In genomic region chr12:12875976-12876745, GRCm38 (mm10) we compare ENCODE assay signal across 20 mouse cellular contexts.
A peak's percentile ranks its signal among the peaks of the same experiment; 100 is the strongest.
DNase-seq lines count a peak whose midpoint lies in the region; ATAC-seq and TF ChIP-seq lines count a peak whose summit lies in the region.
"Had no signal": no experiment of that assay in that cellular context is flagged by ENCODE, and none has a peak within 500 bp of the region (broad histone marks: within the 10 kb centered on the region; RNA-seq: fewer than 3 reads in every experiment).

No protein-coding gene starts in this region.

- peak overlapping the region; percentile 41; the same call in 1 of the 2 replicates for H3K27ac ChIP-seq in forebrain, postnatal 0 days (ENCODE audit: low read depth, low read length)
- H3K27ac ChIP-seq in midbrain, embryonic 11.5 days (ENCODE audit: low read depth, low read length), result no peak overlapping the region
- no peak overlapping the region for H3K27ac ChIP-seq in liver, postnatal 0 days (ENCODE audit: low read depth)
- H3K27ac ChIP-seq: heart, embryonic 15.5 days; hindbrain, embryonic 15.5 days; stomach, postnatal 0 days had no signal

- TF ChIP-seq POLR2A in brain, embryonic 14.5 days (IDR thresholded peaks at IDR 0.05; ENCODE audit: borderline replicate concordance, extremely low read depth, insufficient read depth, insufficient read length, poor library complexity, severe bottlenecking), result no peak

- no peaks in the 10 kb centered on the region for H3K9me3 ChIP-seq in forebrain, postnatal 0 days (ENCODE audit: low read length)
- no peaks in the 10 kb centered on the region for H3K9me3 ChIP-seq in midbrain, embryonic 11.5 days (ENCODE audit: control insufficient read depth, low read length)
- H3K9me3 ChIP-seq in liver, postnatal 0 days (ENCODE audit: low read length), result no peaks in the 10 kb centered on the region
- H3K9me3 ChIP-seq: heart, embryonic 15.5 days; hindbrain, embryonic 15.5 days had no signal

- H3K4me2 ChIP-seq in forebrain, postnatal 0 days (ENCODE audit: low read depth), result no peak overlapping the region
- no peak overlapping the region for H3K4me2 ChIP-seq in midbrain, embryonic 11.5 days
- H3K4me2 ChIP-seq in liver, postnatal 0 days (ENCODE audit: low read depth, low read length), result no peak overlapping the region
- H3K4me2 ChIP-seq: heart, embryonic 15.5 days; hindbrain, embryonic 15.5 days had no signal

- H3K36me3 ChIP-seq in forebrain, postnatal 0 days (ENCODE audit: insufficient read depth), result no peaks in the 10 kb centered on the region
- no peaks in the 10 kb centered on the region for H3K36me3 ChIP-seq in midbrain, embryonic 11.5 days (ENCODE audit: control insufficient read depth, insufficient read depth, low read length)
- H3K36me3 ChIP-seq in liver, postnatal 0 days (replicated peaks; ENCODE audit: insufficient read depth, low read length), result no peaks in the 10 kb centered on the region
- H3K36me3 ChIP-seq: heart, embryonic 15.5 days; hindbrain, embryonic 15.5 days had no signal

- H3K9ac ChIP-seq in forebrain, postnatal 0 days, result no peak overlapping the region
- H3K9ac ChIP-seq in midbrain, embryonic 11.5 days (ENCODE audit: low read length), result no peak overlapping the region
- H3K9ac ChIP-seq in liver, postnatal 0 days (replicated peaks), result no peak overlapping the region
- H3K9ac ChIP-seq: heart, embryonic 15.5 days; hindbrain, embryonic 15.5 days had no signal

- no peak for TF ChIP-seq EP300 in liver, postnatal 0 days (IDR thresholded peaks at IDR 0.05; ENCODE audit: low read depth)

- DNase-seq in cerebellum, postnatal 10 days, result peak; percentile 47 to 49
- peak; percentile 82 for DNase-seq in brain, embryonic 14.5 days (ENCODE audit: low read depth)
- peak; percentile 33 for DNase-seq in forebrain, postnatal 0 days
- peak; percentile 81 for DNase-seq in midbrain, embryonic 11.5 days (ENCODE audit: low spot score, missing footprints)
- DNase-seq in liver, postnatal 0 days, result no peak
- no peak for DNase-seq in thymus, postnatal 4 days
- DNase-seq in frontal cortex, adult 2 months (ENCODE audit: extremely low spot score in 1 of 2, low spot score in 1 of 2), result no peak
- DNase-seq: adrenal gland, postnatal 10 days; cerebellum, adult 2 months; gastrocnemius, postnatal 10 days; heart, adult 18-20 months; kidney, adult 11 months; layer of hippocampus, adult 9-11 months; lung, postnatal 14 days; right cerebral cortex, postnatal 25 days; thymus, postnatal 14 days had no signal

- ATAC-seq in cerebellum, adult (ENCODE audit: insufficient number of reproducible peaks, low FRiP score, low TSS enrichment), result no peak
- peak; percentile 47 for ATAC-seq in forebrain, postnatal 0 days
- no peak for ATAC-seq in midbrain, embryonic 11.5 days (ENCODE audit: low FRiP score)
- ATAC-seq in liver, postnatal 0 days, result no peak

- 34% methylated on average over 12 of the region's 12 CpGs for WGBS in forebrain, postnatal 0 days
- WGBS in midbrain, embryonic 11.5 days, result 66% methylated on average over 12 of the region's 12 CpGs
- WGBS in liver, postnatal 0 days (ENCODE audit: insufficient replicate concordance), result 73% methylated on average over 12 of the region's 12 CpGs

- H3K4me1 ChIP-seq in forebrain, postnatal 0 days (ENCODE audit: insufficient read depth), result no peaks in the 10 kb centered on the region
- peaks cover 9% of the 10 kb centered on the region for H3K4me1 ChIP-seq in midbrain, embryonic 11.5 days (ENCODE audit: control insufficient read depth, insufficient read depth, low read length)
- peaks cover 3% of the 10 kb centered on the region; the same call in 1 of the 2 replicates for H3K4me1 ChIP-seq in liver, postnatal 0 days (ENCODE audit: insufficient read depth)
- H3K4me1 ChIP-seq: heart, embryonic 15.5 days had no signal

- no peaks in the 10 kb centered on the region for H3K27me3 ChIP-seq in forebrain, postnatal 0 days (ENCODE audit: insufficient read depth, low read length)
- no peaks in the 10 kb centered on the region for H3K27me3 ChIP-seq in midbrain, embryonic 11.5 days (ENCODE audit: control insufficient read depth, insufficient read depth, low read length)
- H3K27me3 ChIP-seq in liver, postnatal 0 days (ENCODE audit: insufficient read depth, low read length), result no peaks in the 10 kb centered on the region
- H3K27me3 ChIP-seq: heart, embryonic 15.5 days; hindbrain, embryonic 15.5 days had no signal

- no peak for TF ChIP-seq CTCF in brain, embryonic 14.5 days (IDR thresholded peaks at IDR 0.05; ENCODE audit: borderline replicate concordance, extremely low read depth, insufficient read depth, insufficient read length)
- no peak for TF ChIP-seq CTCF in forebrain, postnatal 0 days (IDR thresholded peaks at IDR 0.05; ENCODE audit: low read depth)
- no peak for TF ChIP-seq CTCF in liver, postnatal 0 days (IDR thresholded peaks at IDR 0.05; ENCODE audit: low read depth)

- no peak overlapping the region for H3K4me3 ChIP-seq in forebrain, postnatal 0 days (ENCODE audit: low read depth, low read length)
- H3K4me3 ChIP-seq in midbrain, embryonic 11.5 days (ENCODE audit: low read depth, low read length), result no peak overlapping the region
- H3K4me3 ChIP-seq in liver, postnatal 0 days (ENCODE audit: low read depth, low read length), result no peak overlapping the region
- H3K4me3 ChIP-seq: heart, embryonic 15.5 days; hindbrain, embryonic 15.5 days had no signal

Comparison
In these comparisons a context has a peak if more than half of its experiments do, and no peak if none do; other contexts are left out.
1. DNase-seq: peak in cerebellum, postnatal 10 days (2 of 2), brain, embryonic 14.5 days (single experiment), forebrain, postnatal 0 days (single experiment) and midbrain, embryonic 11.5 days (single experiment); none in liver, postnatal 0 days (single experiment), thymus, postnatal 4 days (single experiment) and frontal cortex, adult 2 months (0 of 2).